Mouse (Mus musculus): ENCODE measurements around the gene Glul. TPM values are rescaled to one million over a fixed set of nuclear protein-coding genes. Genes with fewer than 3 reads are reported as not detected.
A peak's percentile ranks its signal among the peaks of the same experiment; 100 is the strongest.

Glul gene
- polyA plus RNA-seq, 1 experiment from 2014 or later = 124 TPM

DNA sequence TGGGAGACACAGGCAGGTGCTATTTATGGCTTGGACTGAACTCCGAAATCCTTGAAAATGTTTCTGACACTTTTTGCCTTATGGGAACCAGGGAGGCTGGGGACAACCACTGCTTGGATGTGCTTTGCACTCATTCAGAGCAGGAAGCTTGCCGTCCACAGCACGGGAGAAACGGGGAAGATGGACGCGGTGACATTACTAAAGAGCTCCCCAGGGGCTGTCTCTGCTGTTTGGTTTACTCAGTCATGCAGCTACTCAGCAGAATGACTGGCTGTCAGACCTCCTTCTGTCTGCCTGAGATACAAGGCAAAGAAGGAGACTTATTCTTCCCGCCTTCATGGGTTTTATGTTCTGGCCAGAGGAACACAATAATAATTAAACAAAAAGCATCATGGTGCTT, 47.2 kb downstream of the Glul start:
- Histone ChIP-seq H3K27me3 (replicated peaks) (no peaks in the 10 kb centered on the region), H3K9ac (no peak overlapping the region)
- 19% methylated on average over 7 of the region's 7 CpGs for WGBS

GRCm38 (mm10) chr1:153947837-153948236, 48.1 kb downstream of the Glul start:
- no peak overlapping the region for H3K27ac ChIP-seq
- peaks cover 9% of the 10 kb centered on the region for H3K4me1 ChIP-seq
- H3K4me3 ChIP-seq = no peak overlapping the region
- H3K36me3 ChIP-seq = no peaks in the 10 kb centered on the region
- no peaks in the 10 kb centered on the region for H3K9me3 ChIP-seq
- WGBS = 97% methylated on average over 6 of the region's 6 CpGs
- H3K9ac ChIP-seq = no peak overlapping the region
- no peak overlapping the region for H3K4me2 ChIP-seq (replicated peaks)
- no peaks in the 10 kb centered on the region for H3K27me3 ChIP-seq (replicated peaks)
- no peak for ATAC-seq (ENCODE audit: low FRiP score, low read depth)

More for the DNA sequence above, 47.2 kb downstream of the Glul start:
- Histone ChIP-seq H3K36me3 (no peaks in the 10 kb centered on the region), H3K4me2 (replicated peaks) (no peak overlapping the region), H3K9me3 (no peaks in the 10 kb centered on the region), H3K4me3 (no peak overlapping the region), H3K27ac (no peak overlapping the region), H3K4me1 (peaks cover 9% of the 10 kb centered on the region)
- ATAC-seq (ENCODE audit: low FRiP score, low read depth) = 0 out of 2 replicates have a peak, but pooled peaks have one; percentile 44

GRCm38 (mm10) chr1:153953232-153953631, 53.5 kb downstream of the Glul start:
- no peaks in the 10 kb centered on the region for H3K4me1 ChIP-seq
- no peaks in the 10 kb centered on the region for H3K9me3 ChIP-seq
- no peaks in the 10 kb centered on the region for H3K36me3 ChIP-seq
- no peak for ATAC-seq (ENCODE audit: low FRiP score, low read depth)
- 90% methylated on average over 9 of the region's 9 CpGs for WGBS
- no peak overlapping the region for H3K27ac ChIP-seq
- no peaks in the 10 kb centered on the region for H3K27me3 ChIP-seq (replicated peaks)
- H3K4me3 ChIP-seq = no peak overlapping the region
- H3K9ac ChIP-seq = no peak overlapping the region
- H3K4me2 ChIP-seq (replicated peaks) = no peak overlapping the region

DNA sequence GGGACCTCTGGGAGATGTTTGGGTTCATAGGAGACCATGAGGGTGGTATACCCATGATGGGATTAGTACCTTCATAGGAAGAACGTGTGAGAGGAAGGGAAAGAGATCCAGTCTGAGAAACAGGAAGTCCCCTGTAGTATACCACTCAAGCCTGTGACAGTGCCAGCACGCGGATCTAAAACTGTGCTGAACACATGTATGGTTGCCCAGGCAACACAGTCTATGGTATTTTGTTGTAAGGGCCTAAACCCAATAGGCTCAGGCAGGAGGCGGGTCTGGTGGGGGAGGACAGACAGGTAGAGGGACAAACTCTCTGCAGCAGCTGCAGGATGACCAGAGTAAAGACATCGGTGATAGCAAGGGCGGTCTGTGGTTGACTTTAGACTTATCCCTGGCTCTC, 54.1 kb downstream of the Glul start:
- no peak overlapping the region for H3K27ac ChIP-seq
- no peaks in the 10 kb centered on the region for H3K4me1 ChIP-seq
- 80% methylated on average over 6 of the region's 6 CpGs for WGBS

GRCm38 (mm10) chr1:153957850-153958249, 58.1 kb downstream of the Glul start:
- H3K36me3 ChIP-seq = no peaks in the 10 kb centered on the region
- H3K4me3 ChIP-seq = no peak overlapping the region
- no peaks in the 10 kb centered on the region for H3K9me3 ChIP-seq
- H3K27ac ChIP-seq = no peak overlapping the region
- ATAC-seq (ENCODE audit: low FRiP score, low read depth) = no peak
- no peaks in the 10 kb centered on the region for H3K4me1 ChIP-seq
- H3K27me3 ChIP-seq (replicated peaks) = no peaks in the 10 kb centered on the region
- no peak overlapping the region for H3K9ac ChIP-seq
- 50% methylated on average over 1 of the region's 1 CpGs for WGBS
- no peak overlapping the region for H3K4me2 ChIP-seq (replicated peaks)

More for the DNA sequence above, 54.1 kb downstream of the Glul start:
- Histone ChIP-seq H3K36me3 (no peaks in the 10 kb centered on the region), H3K4me3 (no peak overlapping the region), H3K9me3 (no peaks in the 10 kb centered on the region), H3K9ac (no peak overlapping the region), H3K4me2 (replicated peaks) (no peak overlapping the region), H3K27me3 (replicated peaks) (no peaks in the 10 kb centered on the region)
- ATAC-seq (ENCODE audit: low FRiP score, low read depth) = no peak

Small RNA genes within 50 kb of the gene (microRNA-seq; reads per million reads assigned to microRNA genes)
- 19.2 reads per million, percentile 29 among the genes with 10 or more reads in this experiment for gene Mir8114

Other genes starting within 250 kb of the Glul start
- gene Rgs8, start 246.9 kb upstream of the Glul start, polyA plus RNA-seq (2016; fragmentation: Nextera tagmentation; extraction: Ambion mirVana) = 16.9 and 17.0 TPM in 2 replicates
- gene Rgs16, start 159.6 kb upstream of the Glul start, polyA plus RNA-seq (2016; fragmentation: Nextera tagmentation; extraction: Ambion mirVana) = 42.6 TPM in 2 replicates
- gene Rnasel, start 150.5 kb upstream of the Glul start, polyA plus RNA-seq (2016; fragmentation: Nextera tagmentation; extraction: Ambion mirVana) = 35.6 and 37.8 TPM in 2 replicates
- 0.11 TPM in 1 of 2 replicates, not detected in the other for gene Rgsl1, start 55.8 kb upstream of the Glul start, polyA plus RNA-seq (2016; fragmentation: Nextera tagmentation; extraction: Ambion mirVana)
- gene Teddm1b, start 25.6 kb upstream of the Glul start, polyA plus RNA-seq (2016; fragmentation: Nextera tagmentation; extraction: Ambion mirVana) = 0.17 and 0.33 TPM in 2 replicates
- not detected in 2 replicates for gene Teddm1a, start 8.2 kb upstream of the Glul start, polyA plus RNA-seq (2016; fragmentation: Nextera tagmentation; extraction: Ambion mirVana)
- gene Teddm2, start 284 bp downstream of the Glul start, polyA plus RNA-seq (2016; fragmentation: Nextera tagmentation; extraction: Ambion mirVana) = 0.54 and 0.66 TPM in 2 replicates

Data from neural tube, embryonic 12.5 days (tissue).